Mouse (Mus musculus) bone marrow macrophage, adult 2 months (primary cell): ENCODE data around the gene Slc39a11.

Experiments
- CTCF ChIP-seq: IDR thresholded peaks from 2 replicates; pipeline ENCODE4 v1.5.1; 2012; ENCODE audit warnings: low read depth, mild to moderate bottlenecking, low read length, moderate library complexity
- POLR2A ChIP-seq: IDR thresholded peaks from 2 replicates; pipeline ENCODE4 v1.6.1; 2012; ENCODE audit warnings: mild to moderate bottlenecking, low read depth, low read length, borderline replicate concordance

- TF ChIP-seq CTCF (no peak), POLR2A (no peak)
Measured at GRCm38 (mm10) chr11:113198586-113198985, 451.3 kb downstream of the Slc39a11 start.
